Mouse (Mus musculus): ENCODE results near the gene Cinp.

DNA sequence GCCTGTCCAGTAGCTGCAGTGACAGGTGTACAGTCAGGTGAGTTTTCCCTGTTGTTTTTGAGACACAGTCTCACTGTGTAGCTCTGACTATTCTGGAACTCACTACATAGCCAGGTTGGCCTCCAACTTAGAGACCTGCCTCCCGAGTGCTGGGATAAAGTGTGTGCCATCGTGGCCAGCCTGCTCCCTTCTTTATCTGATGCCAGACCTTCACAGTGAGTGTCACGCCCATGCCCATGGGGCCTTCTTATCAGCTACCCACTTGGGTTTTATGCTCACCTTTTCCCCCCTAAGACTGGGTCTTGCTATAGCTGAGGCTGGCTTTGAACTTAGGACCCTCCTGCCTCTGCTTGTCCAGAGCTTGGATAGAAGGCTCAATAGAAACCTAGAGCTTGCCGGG is 18.8 kb downstream of the Cinp start:
- no peak for TF ChIP-seq POLR2A (IDR thresholded peaks at IDR 0.05; ENCODE audit: insufficient read depth, low read depth, low read length)
- TF ChIP-seq CTCF (IDR thresholded peaks at IDR 0.05; ENCODE audit: insufficient read depth, low read depth, low read length), result no peak
